Mouse (Mus musculus) neutrophil, adult 5-6 weeks (primary cell): Measurements from ENCODE around the gene Sult1a1. TPM values are rescaled to one million over a fixed set of nuclear protein-coding genes. Genes with fewer than 3 reads are reported as not detected.

ENCODE experiments used
- ATAC-seq: fragments of 151-379, 151-347 bp; 2 replicates; pipeline ENCODE4 v1.8.0; 2017; ENCODE audit warnings: mild to moderate bottlenecking, moderate TSS enrichment; ENCODE audit not compliant: insufficient number of reproducible peaks, poor library complexity, low FRiP score, severe bottlenecking; ENCODE audit errors: extremely low read depth
- total RNA-seq: library from RNA; stranded (forward); fragments of 200-1000 nt; gene quantifications from 2 replicates; pipeline ENCODE4 v1.2.3, GENCODE M21; 2017

Sult1a1 gene
- total RNA-seq, 1 experiment from 2014 or later: 0.93 TPM

DNA sequence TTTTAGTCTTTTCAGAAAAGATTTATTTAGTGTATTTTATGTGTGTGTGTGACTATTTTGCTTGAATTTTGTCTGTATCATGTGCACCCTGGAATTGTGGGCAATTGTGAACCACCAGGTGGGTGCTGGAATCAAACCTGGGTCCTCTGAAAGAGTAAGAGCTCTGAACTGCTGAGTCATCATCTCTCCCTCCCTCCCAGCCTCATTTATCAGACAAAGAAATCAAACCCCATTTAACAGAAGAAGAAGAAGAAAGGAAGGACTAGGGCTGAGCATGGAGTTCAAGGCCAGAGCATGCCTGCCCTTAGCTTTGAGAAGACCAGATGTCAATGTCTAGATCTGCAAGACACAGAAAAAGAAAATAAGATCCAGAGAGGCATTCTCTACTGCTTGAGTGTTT is 40.9 kb downstream of the Sult1a1 start:
- ATAC-seq: no peak

DNA sequence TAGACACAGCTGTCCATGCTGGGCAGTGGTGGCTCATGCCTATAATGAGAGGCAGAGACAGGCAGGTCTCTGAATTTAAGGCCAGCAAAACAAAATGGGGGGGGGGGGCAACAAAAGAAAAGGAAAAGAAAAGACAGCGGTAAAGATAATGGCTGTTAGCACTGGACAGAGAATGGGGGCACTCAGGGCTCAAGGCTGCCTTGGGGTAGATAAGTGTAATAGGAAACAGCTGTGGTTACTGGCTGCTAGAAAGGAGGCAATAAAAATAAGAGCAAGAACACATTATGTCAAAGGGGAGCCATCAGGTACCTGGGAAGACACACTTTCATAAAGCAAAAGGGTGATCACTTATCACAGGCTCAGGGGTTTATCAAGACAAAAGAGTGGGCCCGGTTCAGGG is 43.8 kb downstream of the Sult1a1 start:
- ATAC-seq: no peak

- no peak for ATAC-seq
Measured at GRCm38 (mm10) chr7:126630824-126631518, 45.3 kb downstream of the Sult1a1 start, which contains the start of gene Nupr1. Nupr1 (minus strand) TSS chr7:126630861.

DNA sequence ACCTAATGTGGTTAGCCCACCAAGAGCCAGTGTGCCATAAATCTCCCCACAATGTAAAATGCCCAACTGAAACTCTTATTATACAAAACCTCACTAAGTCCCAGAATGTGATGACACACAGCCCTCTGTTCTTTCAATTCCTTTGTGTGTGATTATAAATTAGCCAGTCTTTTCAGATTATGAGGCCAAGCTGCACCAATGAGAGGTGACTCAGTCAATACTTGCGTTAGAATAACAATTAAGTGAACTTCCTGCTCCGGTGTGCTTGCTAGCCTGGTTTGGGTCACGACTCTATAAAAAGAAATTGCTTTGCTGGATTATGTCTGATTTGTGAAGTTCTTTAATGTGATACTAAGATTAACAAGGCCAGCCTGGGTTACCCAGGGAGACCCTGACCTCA is 46.3 kb downstream of the Sult1a1 start:
- ATAC-seq: no peak

GRCm38 (mm10) chr7:126628111-126628510 is 48.1 kb downstream of the Sult1a1 start:
- ATAC-seq: no peak

- ATAC-seq: no peak
Measured at GRCm38 (mm10) chr7:126625807-126626600, 50.2 kb downstream of the Sult1a1 start.

- no peak for ATAC-seq
Measured at GRCm38 (mm10) chr7:126625369-126625768, 50.9 kb downstream of the Sult1a1 start.

DNA sequence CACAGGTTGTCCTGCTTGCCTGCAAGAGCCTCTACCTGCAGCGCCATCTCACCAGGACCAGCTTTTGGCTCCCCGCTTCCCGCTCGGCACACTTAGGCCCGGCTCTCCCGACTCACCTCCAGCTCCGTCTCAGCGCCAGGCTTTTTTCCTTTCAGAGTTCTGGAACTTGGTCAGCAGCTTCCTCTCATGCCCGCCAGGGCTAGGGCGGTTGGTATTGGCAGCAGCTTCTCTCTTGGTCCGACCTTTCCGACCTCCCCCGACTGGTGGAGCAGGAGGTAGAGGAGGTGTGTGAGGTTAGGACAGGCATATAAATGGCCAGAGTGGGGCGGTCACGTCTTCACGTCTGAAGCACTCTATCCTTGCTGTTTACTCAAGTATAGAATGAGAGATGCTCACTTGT is 51.5 kb downstream of the Sult1a1 start:
- ATAC-seq: no peak

GRCm38 (mm10) chr7:126623381-126623780 is 52.9 kb downstream of the Sult1a1 start:
- no peak for ATAC-seq

Other genes starting within 250 kb of the Sult1a1 start
- gene Rabep2, start 247.7 kb downstream of the Sult1a1 start, total RNA-seq: 117 and 130 TPM in 2 replicates
- gene Atp2a1, start 213.3 kb downstream of the Sult1a1 start, total RNA-seq: 0.37 and 1.6 TPM in 2 replicates
- gene Sh2b1, start 201.0 kb downstream of the Sult1a1 start, total RNA-seq: 30.0 and 34.0 TPM in 2 replicates
- gene Tufm, start 189.1 kb downstream of the Sult1a1 start, total RNA-seq: 33.6 and 38.4 TPM in 2 replicates
- 76.4 and 87.3 TPM in 2 replicates for gene Atxn2l, start 173.0 kb downstream of the Sult1a1 start, total RNA-seq
- 93.6 and 99.5 TPM in 2 replicates for gene Eif3c, start 110.0 kb downstream of the Sult1a1 start, total RNA-seq
- gene Apobr, start 91.5 kb downstream of the Sult1a1 start, total RNA-seq: 90.5 and 117 TPM in 2 replicates
- gene Cln3, start 90.6 kb downstream of the Sult1a1 start, total RNA-seq: 97.2 and 102 TPM in 2 replicates
- gene Il27, start 81.5 kb downstream of the Sult1a1 start, total RNA-seq: 0.86 and 1.4 TPM in 2 replicates
- 6.9 and 9.5 TPM in 2 replicates for gene Nupr1, start 45.6 kb downstream of the Sult1a1 start, total RNA-seq
- 43.8 and 56.5 TPM in 2 replicates for gene Sgf29, start 27.1 kb downstream of the Sult1a1 start, total RNA-seq
- gene Bola2, start 19.0 kb upstream of the Sult1a1 start, total RNA-seq: 27.4 and 28.0 TPM in 2 replicates
- gene Slx1b, start 19.4 kb upstream of the Sult1a1 start, total RNA-seq: 3.3 and 4.2 TPM in 2 replicates
- 1,403 and 1,487 TPM in 2 replicates for gene Coro1a, start 31.4 kb upstream of the Sult1a1 start, total RNA-seq
- gene Mapk3, start 83.2 kb upstream of the Sult1a1 start, total RNA-seq: 48.8 and 51.2 TPM in 2 replicates
- gene Gdpd3, start 89.9 kb upstream of the Sult1a1 start, total RNA-seq: 25.8 and 26.5 TPM in 2 replicates
- gene Ypel3, start 100.5 kb upstream of the Sult1a1 start, total RNA-seq: 367 and 379 TPM in 2 replicates
- 14.4 and 19.8 TPM in 2 replicates for gene Tbx6, start 105.1 kb upstream of the Sult1a1 start, total RNA-seq
- 210 and 221 TPM in 2 replicates for gene Ppp4c, start 116.1 kb upstream of the Sult1a1 start, total RNA-seq
- gene Fam57b, start 121.2 kb upstream of the Sult1a1 start, total RNA-seq: not detected in 2 replicates
- not detected in 2 replicates for gene 4930451I11Rik, start 155.2 kb upstream of the Sult1a1 start, total RNA-seq
- gene Doc2a, start 171.0 kb upstream of the Sult1a1 start, total RNA-seq: not detected in 2 replicates
- gene Hirip3, start 185.5 kb upstream of the Sult1a1 start, total RNA-seq: 37.7 and 46.2 TPM in 2 replicates
- 44.6 and 46.8 TPM in 2 replicates for gene Ino80e, start 185.9 kb upstream of the Sult1a1 start, total RNA-seq
- gene Taok2, start 208.3 kb upstream of the Sult1a1 start, total RNA-seq: 73.7 and 93.1 TPM in 2 replicates
- 32.3 and 32.6 TPM in 2 replicates for gene Tmem219, start 246.5 kb upstream of the Sult1a1 start, total RNA-seq